Mouse (Mus musculus) ES-Bruce4 (cell line): ENCODE results near the gene Fitm1. TPM values are rescaled to one million over a fixed set of nuclear protein-coding genes. Genes with fewer than 3 reads are reported as not detected.

Experiments
- H3K27ac ChIP-seq: 2 replicates; pipeline ENCODE4 v1.5.1; 2012; ENCODE audit warnings: low read length, inconsistent platforms; ENCODE audit not compliant: insufficient read depth
- H3K27me3 ChIP-seq: 2 replicates; pipeline ENCODE4 v1.6.1; 2012; ENCODE audit warnings: mild to moderate bottlenecking, low read length, inconsistent platforms; ENCODE audit not compliant: control insufficient read depth, poor library complexity, insufficient read depth, severe bottlenecking
- H3K36me3 ChIP-seq: 2 replicates; pipeline ENCODE4 v1.6.1; 2012; ENCODE audit warnings: inconsistent platforms, mild to moderate bottlenecking, low read length, moderate library complexity; ENCODE audit not compliant: control insufficient read depth, poor library complexity, insufficient read depth, severe bottlenecking
- H3K4me1 ChIP-seq: one replicate; pipeline ENCODE4 v1.8.1; 2011; ENCODE audit warnings: low read length; ENCODE audit not compliant: control insufficient read depth, insufficient read depth
- H3K4me3 ChIP-seq: 2 replicates; pipeline ENCODE4 v1.5.1; 2011; ENCODE audit warnings: low read depth, mild to moderate bottlenecking, low read length
- H3K9ac ChIP-seq: 2 replicates; pipeline ENCODE4 v1.6.1; 2012; ENCODE audit warnings: low read depth, mild to moderate bottlenecking, inconsistent platforms; ENCODE audit not compliant: poor library complexity, severe bottlenecking
- H3K9me3 ChIP-seq: replicated peaks from 2 replicates; pipeline ENCODE4 v1.6.1; 2012; ENCODE audit warnings: mild to moderate bottlenecking, low read length, inconsistent platforms; ENCODE audit not compliant: control insufficient read depth, poor library complexity, insufficient read depth, severe bottlenecking
- CTCF ChIP-seq: IDR thresholded peaks from one replicate; pipeline ENCODE4 v1.8.1; 2011; ENCODE audit warnings: low read depth, low read length
- EP300 ChIP-seq: IDR thresholded peaks from 2 replicates; pipeline ENCODE4 v1.6.1; 2011; ENCODE audit warnings: low read depth, low read length; ENCODE audit not compliant: insufficient read depth
- POLR2A ChIP-seq: IDR thresholded peaks from one replicate; pipeline ENCODE4 v1.8.1; 2011; ENCODE audit warnings: low read length; ENCODE audit not compliant: insufficient read depth
- polyA plus RNA-seq: library from polyadenylated mRNA; stranded (reverse); fragments of >200 nt; gene quantifications from 2 replicates; pipeline ENCODE4 v1.2.4, GENCODE M21; 2011; ENCODE audit warnings: low read depth; ENCODE audit not compliant: missing spikeins, insufficient read depth, insufficient read length

Gene Fitm1
- polyA plus RNA-seq, 1 experiment = 1.5 TPM

- Histone ChIP-seq H3K9ac (no peak overlapping the region), H3K9me3 (no peaks in the 10 kb centered on the region), H3K36me3 (peaks cover 9% of the 10 kb centered on the region), H3K27ac (no peak overlapping the region), H3K4me3 (no peak overlapping the region), H3K4me1 (peaks cover 8% of the 10 kb centered on the region), H3K27me3 (no peaks in the 10 kb centered on the region)
- TF ChIP-seq POLR2A (no peak), CTCF (no peak), EP300 (no peak)
Observed at GRCm38 (mm10) chr14:55580731-55581130, 5.3 kb downstream of the Fitm1 start.

DNA sequence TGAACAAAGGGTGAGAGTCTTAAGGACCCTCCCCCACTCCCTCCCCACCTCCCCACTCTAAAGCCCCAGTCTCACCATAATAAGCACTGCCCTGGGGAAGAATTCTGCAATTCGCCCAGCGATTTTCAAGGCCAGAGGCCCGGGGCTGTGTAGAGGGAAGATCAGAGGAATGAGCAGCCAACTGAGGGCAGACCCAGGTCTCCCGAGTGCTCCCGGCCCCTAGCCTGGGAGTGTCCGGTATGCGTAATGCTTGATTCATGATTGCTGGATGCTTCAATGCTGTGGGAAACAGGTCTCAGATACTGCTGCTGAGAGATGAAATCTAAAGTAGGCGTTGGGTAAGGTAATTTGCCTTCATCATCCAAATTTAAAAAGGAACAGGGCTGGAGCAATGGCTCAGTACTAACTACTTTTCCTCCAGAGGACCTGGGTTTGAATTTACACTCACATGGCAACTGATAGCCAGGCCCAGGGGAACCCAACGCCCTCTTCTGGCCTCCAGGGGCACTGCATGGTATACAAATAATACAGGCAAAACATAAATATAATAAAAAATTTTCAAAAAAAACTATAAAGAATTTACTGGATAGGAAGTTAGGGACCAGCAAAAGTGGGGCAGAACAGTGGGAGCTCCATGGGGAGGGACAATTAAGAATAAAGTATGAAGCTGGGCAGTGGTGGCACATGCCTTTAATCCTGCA, 6.7 kb downstream of the Fitm1 start:
- Histone ChIP-seq H3K4me3 (no peak overlapping the region), H3K4me1 (peaks cover 3% of the 10 kb centered on the region), H3K9me3 (no peaks in the 10 kb centered on the region), H3K9ac (no peak overlapping the region), H3K36me3 (peaks cover 9% of the 10 kb centered on the region), H3K27ac (no peak overlapping the region), H3K27me3 (no peaks in the 10 kb centered on the region)
- TF ChIP-seq POLR2A (no peak), CTCF (peak; percentile 54)

GRCm38 (mm10) chr14:55584303-55584701, 8.9 kb downstream of the Fitm1 start:
- peaks cover 9% of the 10 kb centered on the region for H3K36me3 ChIP-seq
- H3K4me1 ChIP-seq = peaks cover 3% of the 10 kb centered on the region
- TF ChIP-seq EP300 = no peak
- TF ChIP-seq CTCF = no peak
- no peak for TF ChIP-seq POLR2A
- no peak overlapping the region for H3K27ac ChIP-seq
- H3K4me3 ChIP-seq = peak overlapping the region; percentile 65
- no peaks in the 10 kb centered on the region for H3K9me3 ChIP-seq
- no peaks in the 10 kb centered on the region for H3K27me3 ChIP-seq
- H3K9ac ChIP-seq = peak overlapping the region; percentile 7; the same call in 1 of the 2 replicates

DNA sequence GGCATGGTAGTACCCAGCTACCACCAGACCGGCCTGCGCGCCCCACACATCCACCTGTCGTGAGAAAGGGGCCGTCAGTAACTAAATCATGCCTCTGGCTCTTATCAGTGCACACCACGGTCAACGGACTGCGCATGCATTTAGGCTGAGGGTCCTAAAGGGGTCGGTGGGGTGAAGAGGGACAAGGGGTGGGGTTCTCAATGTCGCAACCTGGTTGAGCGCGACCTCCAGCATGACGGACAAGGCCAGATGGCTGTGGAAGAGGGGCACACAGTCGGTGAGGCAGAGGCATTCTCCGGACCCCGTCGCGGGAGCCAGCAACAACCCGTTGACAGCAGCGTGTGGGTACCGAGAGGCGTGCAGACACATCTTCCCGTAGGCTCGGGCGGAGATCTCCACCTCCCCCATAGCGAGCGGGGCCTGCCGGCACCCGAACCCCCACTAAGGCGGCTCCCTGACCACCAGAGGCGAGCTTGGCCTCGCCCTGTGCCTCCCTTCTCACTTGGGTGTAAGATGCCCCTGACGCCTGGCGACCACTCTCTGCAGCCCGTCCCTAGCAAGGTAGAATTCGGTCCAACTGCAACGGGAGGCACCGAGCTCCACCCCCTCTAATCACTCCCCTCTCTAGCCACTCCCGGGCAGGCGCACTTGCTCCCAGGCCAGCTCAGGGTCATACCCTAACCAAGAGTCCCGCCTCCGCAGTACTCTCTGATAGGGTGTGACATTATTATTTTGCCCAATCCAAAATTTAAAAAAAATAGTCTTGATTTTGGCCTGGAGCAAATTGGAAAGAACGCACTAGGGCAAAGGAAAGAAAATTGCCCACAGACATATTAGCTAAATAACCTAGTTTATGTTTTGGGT, 9.5 kb downstream of the Fitm1 start, which contains the start of gene Emc9:
Gene Emc9 (minus strand): TSS at position 601 of the 864 bp plus-strand sequence.
- Histone ChIP-seq H3K27ac (peak within 1 kb of the TSS; percentile 65), H3K36me3 (peaks cover 9% of the 10 kb centered on the region), H3K4me3 (peak within 1 kb of the TSS; percentile 65), H3K9me3 (no peaks in the 10 kb centered on the region), H3K4me1 (peaks cover under 1% of the 10 kb centered on the region), H3K27me3 (no peaks in the 10 kb centered on the region), H3K9ac (peak within 1 kb of the TSS; percentile 29)
- no peak for TF ChIP-seq EP300
- no peak for TF ChIP-seq CTCF
- TF ChIP-seq POLR2A = peak; percentile 27

- no peaks in the 10 kb centered on the region for H3K27me3 ChIP-seq
- H3K36me3 ChIP-seq = peaks cover 9% of the 10 kb centered on the region
- TF ChIP-seq POLR2A = no peak
- TF ChIP-seq EP300 = no peak
- peak overlapping the region; percentile 29; the same call in 1 of the 2 replicates for H3K9ac ChIP-seq
- no peaks in the 10 kb centered on the region for H3K4me1 ChIP-seq
- H3K27ac ChIP-seq = peak overlapping the region; percentile 65
- no peaks in the 10 kb centered on the region for H3K9me3 ChIP-seq
- H3K4me3 ChIP-seq = peak overlapping the region; percentile 20; the same call in 1 of the 2 replicates
Observed at GRCm38 (mm10) chr14:55585566-55585960, 10.1 kb downstream of the Fitm1 start.
